Mouse (Mus musculus): ENCODE results near the gene Gm21834.

The Gm21834 gene

GRCm38 (mm10) chr17:57742119-57742518, at the start of gene Gm21834:
Gene Gm21834 (minus strand): TSS chr17:57742219.
- DNase-seq (ENCODE audit: low spot score) = no peak

- no peak for DNase-seq (ENCODE audit: low spot score)
Observed at GRCm38 (mm10) chr17:57788161-57788799, 46.3 kb upstream of the Gm21834 start.

- no peak for DNase-seq (ENCODE audit: low spot score)
Observed at GRCm38 (mm10) chr17:57770904-57771303, 28.9 kb upstream of the Gm21834 start.

GRCm38 (mm10) chr17:57768622-57769610, 26.9 kb upstream of the Gm21834 start, which contains the start of gene Cntnap5c:
Gene Cntnap5c (plus strand): TSS chr17:57769570.
- no peak for DNase-seq (ENCODE audit: low spot score)

- DNase-seq (ENCODE audit: low spot score) = no peak
Observed at GRCm38 (mm10) chr17:57767306-57767705, 25.3 kb upstream of the Gm21834 start.

GRCm38 (mm10) chr17:57758033-57758432, 16.0 kb upstream of the Gm21834 start:
- DNase-seq (ENCODE audit: low spot score) = no peak

GRCm38 (mm10) chr17:57694791-57695190, 47.2 kb downstream of the Gm21834 start:
- DNase-seq (ENCODE audit: low spot score) = no peak

Data from spleen, adult 12 weeks (tissue).